Mouse (Mus musculus) megakaryocyte, adult 5-6 weeks (primary cell): ENCODE results near the gene Ankrd34c. TPM values are rescaled to one million over a fixed set of nuclear protein-coding genes. Genes with fewer than 3 reads are reported as not detected.

ENCODE experiments used
- ATAC-seq: 2 replicates; pipeline ENCODE4 v1.8.0; 2016; ENCODE audit warnings: mild to moderate bottlenecking, inconsistent platforms; ENCODE audit not compliant: poor library complexity, severe bottlenecking
- total RNA-seq, 2 experiments: library from RNA; stranded (forward) in 1 of 2; stranded (reverse) in 1 of 2; fragments of 153-499, 151-499 nt in 1 of 2; fragments of 221-1000, 200-1000 nt in 1 of 2; gene quantifications; 2 replicates each; pipeline versions ENCODE4 v1.2.3 to v1.2.4; 2015 to 2017

Ankrd34c gene
- total RNA-seq, 2 experiments from 2014 or later = not detected

DNA sequence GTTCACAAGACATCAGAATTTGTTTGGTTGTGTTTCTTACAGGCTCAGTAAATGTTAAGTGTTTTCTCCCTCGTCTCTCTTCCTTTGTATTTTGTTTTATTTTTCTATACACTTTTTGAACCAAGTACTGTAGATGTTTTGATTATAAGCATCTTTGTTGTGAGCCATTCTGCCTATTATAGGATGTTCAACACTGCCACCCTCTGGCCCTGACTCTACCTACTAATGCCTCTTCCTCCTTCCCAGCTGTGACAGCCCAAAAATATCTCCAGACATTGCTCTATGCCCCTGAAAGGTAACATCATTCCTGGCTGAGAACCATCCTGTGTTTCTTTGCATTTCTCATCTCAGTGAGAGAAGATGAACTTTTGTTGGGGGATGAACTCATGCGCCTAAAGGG lies 52.0 kb downstream of the Ankrd34c start:
- no peak for ATAC-seq

DNA sequence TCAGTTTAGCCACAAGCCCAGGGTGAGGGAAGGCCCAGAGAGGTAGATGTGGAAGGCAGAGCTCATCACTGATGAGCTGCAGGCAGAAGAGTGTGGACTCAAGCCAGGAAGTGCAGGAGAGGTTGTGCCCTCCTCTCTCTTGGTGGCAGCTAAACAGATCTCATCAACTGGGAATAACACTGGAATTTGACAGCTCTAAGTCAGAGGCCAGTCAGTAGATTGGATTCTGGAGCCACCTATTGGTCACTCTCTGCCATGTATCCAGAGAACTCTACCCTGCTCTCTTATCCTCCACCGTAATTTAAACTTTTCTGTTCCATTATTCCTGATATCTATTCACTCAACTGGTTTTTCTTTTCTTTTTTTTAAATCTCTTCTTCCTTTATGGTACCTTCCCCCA lies 59.3 kb downstream of the Ankrd34c start:
- no peak for ATAC-seq

Other genes with a start within 250 kb of the Ankrd34c start
- not detected in 2 replicates for gene Minar1, start 115.3 kb downstream of the Ankrd34c start, total RNA-seq (2015)
- not detected in 2 replicates for gene Minar1, start 115.3 kb downstream of the Ankrd34c start, total RNA-seq (2017)
- gene Tmed3, start 33.4 kb downstream of the Ankrd34c start, total RNA-seq (2015) = 116 and 130 TPM in 2 replicates
- 114 and 127 TPM in 2 replicates for gene Tmed3, start 33.4 kb downstream of the Ankrd34c start, total RNA-seq (2017)
- gene Rasgrf1, start 171.4 kb upstream of the Ankrd34c start, total RNA-seq (2015) = not detected in 2 replicates
- not detected in 2 replicates for gene Rasgrf1, start 171.4 kb upstream of the Ankrd34c start, total RNA-seq (2017)